Mouse (Mus musculus) MEL (cell line): ENCODE measurements around the gene Gm28305. TPM values are rescaled to one million over a fixed set of nuclear protein-coding genes. Genes with fewer than 3 reads are reported as not detected.

Experiments
- DNase-seq: peaks from one replicate; pipeline ENCODE4 v3.0.0; 2011; ENCODE audit warnings: low read depth, low spot score
- H3K27ac ChIP-seq: 2 replicates; pipeline ENCODE4 v1.5.1; 2012; ENCODE audit warnings: low read depth, mild to moderate bottlenecking, control low read depth, low read length, moderate library complexity; ENCODE audit not compliant: control insufficient read depth
- H3K27me3 ChIP-seq, 2 experiments: fragments of 150-350 bp in 1 of 2; sonication (generic) in 1 of 2; 2 replicates each; pipeline ENCODE4 v1.6.1; 2012; ENCODE audit warnings: low read length in 2 of 2, mild to moderate bottlenecking in 2 of 2, improper control_type of control experiment in 1 of 2, moderate library complexity in 1 of 2; ENCODE audit not compliant: insufficient read depth in 2 of 2, control insufficient read depth in 1 of 2
- H3K36me3 ChIP-seq, 2 experiments: 2 replicates each; pipeline ENCODE4 v1.6.1; 2012 to 2014; ENCODE audit warnings: low read length in 2 of 2, improper control_type of control experiment in 1 of 2, inconsistent platforms in 1 of 2, mild to moderate bottlenecking in 1 of 2; ENCODE audit not compliant: insufficient read depth in 2 of 2, control insufficient read depth in 1 of 2
- H3K4me1 ChIP-seq, 2 experiments: fragments of 150-350 bp in 1 of 2; sonication (generic) in 1 of 2; 2 replicates each; pipeline ENCODE4 v1.6.1; 2012; ENCODE audit warnings: low read length in 2 of 2, improper control_type of control experiment in 1 of 2, mild to moderate bottlenecking in 1 of 2; ENCODE audit not compliant: insufficient read depth in 2 of 2, control insufficient read depth in 1 of 2
- H3K4me3 ChIP-seq, 2 experiments: fragments of 150-350 bp in 1 of 2; sonication (generic) in 1 of 2; 2 replicates each; pipeline ENCODE4 v1.5.1; 2012; ENCODE audit warnings: low read depth in 2 of 2, low read length in 2 of 2, mild to moderate bottlenecking in 2 of 2, moderate library complexity in 2 of 2, control low read depth in 1 of 2, improper control_type of control experiment in 1 of 2; ENCODE audit not compliant: control insufficient read depth in 1 of 2, insufficient read depth in 1 of 2
- H3K79me2 ChIP-seq: 2 replicates; pipeline ENCODE4 v1.6.1; 2012; ENCODE audit warnings: mild to moderate bottlenecking, low read length, moderate library complexity; ENCODE audit not compliant: control insufficient read depth, poor library complexity, insufficient read depth
- H3K9ac ChIP-seq: 2 replicates; pipeline ENCODE4 v1.6.1; 2012; ENCODE audit warnings: low read depth, mild to moderate bottlenecking, control low read depth, low read length, moderate library complexity; ENCODE audit not compliant: control insufficient read depth, poor library complexity, severe bottlenecking
- H3K9me3 ChIP-seq: fragments of 150-350 bp; sonication (generic); replicated peaks from 2 replicates; pipeline ENCODE4 v1.6.1; 2012; ENCODE audit warnings: mild to moderate bottlenecking, low read length, improper control_type of control experiment, moderate library complexity; ENCODE audit not compliant: insufficient read depth
- BHLHE40 ChIP-seq: IDR thresholded peaks from 2 replicates; pipeline ENCODE4 v1.6.1; 2012; ENCODE audit warnings: low read depth, mild to moderate bottlenecking, inconsistent platforms, low read length, improper control_type of control experiment, borderline replicate concordance
- CHD2 ChIP-seq: IDR thresholded peaks from 2 replicates; pipeline ENCODE4 v1.6.1; 2011; ENCODE audit warnings: low read length, improper control_type of control experiment
- EP300 ChIP-seq, 2 experiments: IDR thresholded peaks; 2 replicates each; pipeline ENCODE4 v1.6.1; 2011; ENCODE audit warnings: improper control_type of control experiment in 2 of 2, low read length in 2 of 2, low read depth in 1 of 2, mild to moderate bottlenecking in 1 of 2
- ETS1 ChIP-seq: IDR thresholded peaks from 2 replicates; pipeline ENCODE4 v1.6.1; 2012; ENCODE audit warnings: low read depth, mild to moderate bottlenecking, inconsistent platforms, low read length, improper control_type of control experiment, moderate library complexity
- HCFC1 ChIP-seq: IDR thresholded peaks from 2 replicates; pipeline ENCODE4 v1.6.1; 2012; ENCODE audit warnings: low read depth, mild to moderate bottlenecking, inconsistent platforms, low read length, improper control_type of control experiment, moderate library complexity
- JUND ChIP-seq: IDR thresholded peaks from 2 replicates; pipeline ENCODE4 v1.6.1; 2011; ENCODE audit warnings: low read depth, mild to moderate bottlenecking, improper control_type of control experiment, low read length
- MAFK ChIP-seq: IDR thresholded peaks from 2 replicates; pipeline ENCODE4 v1.6.1; 2011; ENCODE audit warnings: low read depth, mild to moderate bottlenecking, low read length, improper control_type of control experiment, borderline replicate concordance
- MEF2A ChIP-seq: IDR thresholded peaks from 2 replicates; pipeline ENCODE4 v1.6.1; 2014; ENCODE audit warnings: low read depth, mild to moderate bottlenecking, inconsistent platforms, low read length, improper control_type of control experiment; ENCODE audit not compliant: poor library complexity, insufficient replicate concordance, severe bottlenecking; ENCODE audit errors: extremely low read depth
- MXI1 ChIP-seq: IDR thresholded peaks from 2 replicates; pipeline ENCODE4 v1.6.1; 2011; ENCODE audit warnings: mild to moderate bottlenecking, low read depth, low read length, improper control_type of control experiment
- MYC ChIP-seq: IDR thresholded peaks from 2 replicates; pipeline ENCODE4 v1.6.1; 2011; ENCODE audit warnings: low read depth, mild to moderate bottlenecking, low read length, improper control_type of control experiment, moderate library complexity
- NRF1 ChIP-seq: IDR thresholded peaks from 2 replicates; pipeline ENCODE4 v1.6.1; 2014; ENCODE audit warnings: low read depth, mild to moderate bottlenecking, inconsistent platforms, low read length, improper control_type of control experiment, moderate library complexity; ENCODE audit not compliant: poor library complexity, insufficient read depth, severe bottlenecking
- POLR2A ChIP-seq, 2 experiments: IDR thresholded peaks; 2 replicates each; pipeline ENCODE4 v1.6.1; 2011 to 2012; ENCODE audit warnings: low read length in 2 of 2, mild to moderate bottlenecking in 2 of 2, control low read depth in 1 of 2, improper control_type of control experiment in 1 of 2, low read depth in 1 of 2, moderate library complexity in 1 of 2; ENCODE audit not compliant: control insufficient read depth in 1 of 2, insufficient read depth in 1 of 2, poor library complexity in 1 of 2
- RAD21 ChIP-seq: IDR thresholded peaks from 2 replicates; pipeline ENCODE4 v1.6.1; 2011; ENCODE audit warnings: mild to moderate bottlenecking, low read depth, low read length, improper control_type of control experiment
- RCOR1 ChIP-seq: IDR thresholded peaks from 2 replicates; pipeline ENCODE4 v1.6.1; 2012; ENCODE audit warnings: low read depth, mild to moderate bottlenecking, inconsistent platforms, low read length, improper control_type of control experiment
- SMC3 ChIP-seq: IDR thresholded peaks from 2 replicates; pipeline ENCODE4 v1.6.1; 2011; ENCODE audit warnings: low read depth, low read length, improper control_type of control experiment
- TBP ChIP-seq: IDR thresholded peaks from 2 replicates; pipeline ENCODE4 v1.8.0; 2011; ENCODE audit warnings: low read depth, low read length, improper control_type of control experiment
- UBTF ChIP-seq: IDR thresholded peaks from 2 replicates; pipeline ENCODE4 v1.6.1; 2012; ENCODE audit warnings: low read depth, mild to moderate bottlenecking, inconsistent platforms, low read length, improper control_type of control experiment, moderate library complexity, borderline replicate concordance; ENCODE audit not compliant: insufficient read depth
- USF1 ChIP-seq: IDR thresholded peaks from 2 replicates; pipeline ENCODE4 v1.6.1; 2014; ENCODE audit warnings: low read depth, mild to moderate bottlenecking, inconsistent platforms, low read length, improper control_type of control experiment, moderate library complexity
- USF2 ChIP-seq, 2 experiments: IDR thresholded peaks; 2 replicates each; pipeline ENCODE4 v1.6.1; 2011 to 2012; ENCODE audit warnings: improper control_type of control experiment in 2 of 2, low read length in 2 of 2, borderline replicate concordance in 1 of 2, inconsistent platforms in 1 of 2, low read depth in 1 of 2, mild to moderate bottlenecking in 1 of 2; ENCODE audit not compliant: insufficient read depth in 1 of 2
- ZKSCAN1 ChIP-seq: IDR thresholded peaks from 2 replicates; pipeline ENCODE4 v1.6.1; 2012; ENCODE audit warnings: low read depth, mild to moderate bottlenecking, inconsistent platforms, low read length, improper control_type of control experiment, moderate library complexity
- ZNF384 ChIP-seq: IDR thresholded peaks from 2 replicates; pipeline ENCODE4 v1.6.1; 2012; ENCODE audit warnings: low read depth, mild to moderate bottlenecking, inconsistent platforms, low read length, improper control_type of control experiment
- polyA plus RNA-seq, 2 experiments: library from polyadenylated mRNA; stranded (reverse) in 1 of 2; unstranded in 1 of 2; fragments of >175 nt in 1 of 2; fragments of >200 nt in 1 of 2; gene quantifications; 2 replicates each; pipeline versions ENCODE4 v1.2.1 to v1.2.4; 2012; ENCODE audit warnings: low replicate concordance in 2 of 2, low read depth in 1 of 2; ENCODE audit not compliant: insufficient read length in 2 of 2, insufficient read depth in 1 of 2, missing spikeins in 1 of 2
- total RNA-seq: library from RNA; depleted of rRNA; stranded (reverse); fragments of 300-350 nt; gene quantifications from 2 replicates; pipeline ENCODE4 v1.2.3, GENCODE M21; 2012

The Gm28305 gene
- total and polyA plus RNA-seq, 3 experiments: not detected

GRCm38 (mm10) chr9:104063244-104063961, 22.9 kb downstream of the Gm28305 start, which contains the start of gene Acad11 (continued):
- TF ChIP-seq JUND (no peak), BHLHE40 (no peak), MYC (peak; percentile 87), MEF2A (no peak), RCOR1 (no peak), USF2 (IDR thresholded peaks at IDR 0.05; ENCODE audit: borderline replicate concordance in 1 of 2, insufficient read depth in 1 of 2, low read depth in 1 of 2, low read length in 2 of 2) (no peak), MXI1 (no peak; the same call in none of the 2 replicates), RAD21 (no peak), ZKSCAN1 (no peak), HCFC1 (peak; percentile 89), EP300 (IDR thresholded peaks at IDR 0.05; ENCODE audit: low read depth in 1 of 2, low read length in 2 of 2) (no peak), USF1 (no peak), UBTF (no peak)

- H3K9me3 ChIP-seq: no peaks in the 10 kb centered on the region
- no peak overlapping the region for H3K9ac ChIP-seq
- H3K4me3 ChIP-seq: 0 out of 4 replicates have a peak overlapping the region, but pooled peaks of 1 of the 2 experiments have one; percentile 87
- peaks cover 0 to 10% of the 10 kb centered on the region in 2 experiments; a peak in 1 of 4 replicates for H3K36me3 ChIP-seq
- DNase-seq: no peak
- no peak overlapping the region for H3K27ac ChIP-seq
- peaks cover 17% of the 10 kb centered on the region for H3K79me2 ChIP-seq
- no peaks in the 10 kb centered on the region for H3K27me3 ChIP-seq
- peaks cover 0 to 6% of the 10 kb centered on the region in 2 experiments; a peak in 2 of 4 replicates for H3K4me1 ChIP-seq
- TF ChIP-seq TBP (no peak), CHD2 (no peak), MAFK (no peak), ETS1 (no peak), ZNF384 (no peak), USF2 (IDR thresholded peaks at IDR 0.05; ENCODE audit: borderline replicate concordance in 1 of 2, insufficient read depth in 1 of 2, low read depth in 1 of 2, low read length in 2 of 2) (no peak), RCOR1 (no peak), NRF1 (no peak), SMC3 (no peak), POLR2A (IDR thresholded peaks at IDR 0.05; ENCODE audit: control insufficient read depth in 1 of 2, insufficient read depth in 1 of 2, low read depth in 1 of 2, low read length in 2 of 2, poor library complexity in 1 of 2) (no peak), UBTF (no peak)
Measured at GRCm38 (mm10) chr9:104064571-104064970, 24.1 kb downstream of the Gm28305 start.
